Mouse (Mus musculus): ENCODE data around the gene Abat. TPM values are rescaled to one million over a fixed set of nuclear protein-coding genes. Genes with fewer than 3 reads are reported as not detected.

The Abat gene
- total RNA-seq, 1 experiment = 4.3 TPM

DNA sequence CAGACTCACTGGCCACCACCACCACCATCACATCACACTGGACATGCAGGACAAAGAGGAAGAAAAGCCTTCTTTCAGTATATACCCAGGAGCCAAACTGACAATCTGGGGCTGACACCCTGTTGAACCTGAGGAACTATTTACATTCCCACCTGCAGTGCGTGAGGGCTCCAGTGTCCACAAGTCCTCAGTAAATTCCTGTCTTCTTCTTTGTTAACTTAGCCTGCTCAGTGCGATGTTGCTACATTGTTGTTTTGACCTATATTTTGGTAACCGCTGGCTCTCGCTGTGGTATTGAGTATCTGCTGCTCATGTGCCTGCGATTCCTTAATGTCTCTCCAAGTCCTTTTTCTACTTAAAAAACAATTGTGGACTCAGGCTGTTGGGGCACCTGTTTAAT is 7.3 kb downstream of the Abat start:
- no peak overlapping the region for H3K9ac ChIP-seq (ENCODE audit: insufficient read depth, low read depth, low read length, poor library complexity, severe bottlenecking)
- no peaks in the 10 kb centered on the region for H3K36me3 ChIP-seq (ENCODE audit: control insufficient read depth, insufficient read depth, low read length, poor library complexity, severe bottlenecking)
- in situ Hi-C loops (cut with MboI; ENCODE audit: low sequenced_read_pairs in 2 of 2, unreplicated experiment in 2 of 2) = no loop called here
- H3K4me1 ChIP-seq (ENCODE audit: control insufficient read depth in 2 of 2, insufficient read depth in 2 of 2, low read length in 2 of 2, poor library complexity in 1 of 2) = peaks cover 3 to 12% of the 10 kb centered on the region in 2 experiments; a peak in 2 of 4 replicates
- H3K4me3 ChIP-seq (ENCODE audit: insufficient read depth in 1 of 2, low read depth in 1 of 2, low read length in 2 of 2, poor library complexity in 1 of 2, severe bottlenecking in 1 of 2) = no peak overlapping the region
- DNase-seq (ENCODE audit: low read depth, low spot score) = no peak
- H3K9me3 ChIP-seq (ENCODE audit: control insufficient read depth, insufficient read depth, low read depth, low read length) = no peaks in the 10 kb centered on the region
- H3K27ac ChIP-seq (ENCODE audit: insufficient read depth, low read depth, low read length, poor library complexity, severe bottlenecking) = no peak overlapping the region
- TF ChIP-seq ZC3H11A (IDR thresholded peaks at IDR 0.05; ENCODE audit: borderline replicate concordance, low read depth, low read length) (no peak), ZNF384 (IDR thresholded peaks at IDR 0.05; ENCODE audit: low read depth, low read length) (no peak), MAFK (IDR thresholded peaks at IDR 0.05; ENCODE audit: insufficient read depth, low read depth, low read length) (no peak), HCFC1 (IDR thresholded peaks at IDR 0.05; ENCODE audit: borderline replicate concordance, insufficient read depth, low read length) (no peak), CHD2 (IDR thresholded peaks at IDR 0.05; ENCODE audit: low read depth, low read length) (no peak)

- Histone ChIP-seq H3K36me3 (ENCODE audit: control insufficient read depth, insufficient read depth, low read length, poor library complexity, severe bottlenecking) (no peaks in the 10 kb centered on the region), H3K4me1 (ENCODE audit: control insufficient read depth in 2 of 2, insufficient read depth in 2 of 2, low read length in 2 of 2, poor library complexity in 1 of 2) (peaks cover 3 to 14% of the 10 kb centered on the region in 2 experiments; a peak in 2 of 4 replicates), H3K27ac (ENCODE audit: insufficient read depth, low read depth, low read length, poor library complexity, severe bottlenecking) (no peak overlapping the region), H3K9me3 (ENCODE audit: control insufficient read depth, insufficient read depth, low read depth, low read length) (no peaks in the 10 kb centered on the region), H3K4me3 (ENCODE audit: insufficient read depth in 1 of 2, low read depth in 1 of 2, low read length in 2 of 2, poor library complexity in 1 of 2, severe bottlenecking in 1 of 2) (no peak overlapping the region), H3K9ac (ENCODE audit: insufficient read depth, low read depth, low read length, poor library complexity, severe bottlenecking) (no peak overlapping the region)
- in situ Hi-C loops (cut with MboI; ENCODE audit: low sequenced_read_pairs in 2 of 2, unreplicated experiment in 2 of 2) = no loop called here
- no peak for TF ChIP-seq ZC3H11A (IDR thresholded peaks at IDR 0.05; ENCODE audit: borderline replicate concordance, low read depth, low read length)
- TF ChIP-seq CHD2 (IDR thresholded peaks at IDR 0.05; ENCODE audit: low read depth, low read length) = no peak
- TF ChIP-seq MAFK (IDR thresholded peaks at IDR 0.05; ENCODE audit: insufficient read depth, low read depth, low read length) = no peak
- TF ChIP-seq HCFC1 (IDR thresholded peaks at IDR 0.05; ENCODE audit: borderline replicate concordance, insufficient read depth, low read length) = no peak
- TF ChIP-seq ZNF384 (IDR thresholded peaks at IDR 0.05; ENCODE audit: low read depth, low read length) = no peak
- no peak for DNase-seq (ENCODE audit: low read depth, low spot score)
Measured at GRCm38 (mm10) chr16:8521322-8521721, 8.1 kb downstream of the Abat start.

DNA sequence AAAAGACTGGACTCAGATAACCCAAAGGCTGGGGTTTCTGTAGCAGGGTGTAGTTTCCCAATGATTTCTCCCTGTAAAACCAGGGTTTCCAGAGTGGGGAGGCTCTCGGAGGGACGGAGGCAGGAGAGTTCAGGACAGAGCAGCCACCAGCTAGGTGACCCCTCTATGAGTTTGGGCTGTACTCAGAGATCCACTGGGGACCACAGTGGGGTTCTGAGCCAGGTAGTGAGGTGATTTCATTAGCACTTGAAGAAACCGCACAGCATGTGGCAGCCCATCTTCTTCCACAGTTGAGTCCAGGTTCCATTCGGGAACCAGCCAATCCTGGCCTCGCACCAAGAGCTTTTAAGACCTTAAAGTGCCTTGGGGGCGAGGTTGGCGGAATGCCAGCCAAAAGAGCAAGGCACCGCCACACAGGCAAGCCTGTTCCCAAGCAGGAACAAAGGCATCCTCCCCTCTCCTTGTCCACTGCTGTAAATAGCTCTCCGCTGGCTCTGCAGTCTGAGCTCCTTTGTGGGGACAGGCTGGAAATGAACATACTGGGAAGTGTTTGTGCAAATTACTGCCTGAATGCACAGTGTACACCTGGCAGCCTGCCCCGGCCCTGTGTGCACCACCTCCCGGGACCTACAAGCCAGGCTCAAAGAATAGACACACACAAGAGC is 10.4 kb downstream of the Abat start:
- in situ Hi-C loops (cut with MboI; ENCODE audit: low sequenced_read_pairs in 2 of 2, unreplicated experiment in 2 of 2) = no loop called here
- no peaks in the 10 kb centered on the region for H3K36me3 ChIP-seq (ENCODE audit: control insufficient read depth, insufficient read depth, low read length, poor library complexity, severe bottlenecking)
- no peak overlapping the region for H3K9ac ChIP-seq (ENCODE audit: insufficient read depth, low read depth, low read length, poor library complexity, severe bottlenecking)
- peak overlapping the region; percentile 13 to 28; a peak in 1 of 4 replicates for H3K4me3 ChIP-seq (ENCODE audit: insufficient read depth in 1 of 2, low read depth in 1 of 2, low read length in 2 of 2, poor library complexity in 1 of 2, severe bottlenecking in 1 of 2)
- no peak for DNase-seq (ENCODE audit: low read depth, low spot score)
- H3K4me1 ChIP-seq (ENCODE audit: control insufficient read depth in 2 of 2, insufficient read depth in 2 of 2, low read length in 2 of 2, poor library complexity in 1 of 2) = peaks cover 3 to 14% of the 10 kb centered on the region in 2 experiments; a peak in 2 of 4 replicates
- H3K9me3 ChIP-seq (ENCODE audit: control insufficient read depth, insufficient read depth, low read depth, low read length) = no peaks in the 10 kb centered on the region
- TF ChIP-seq MAFK (IDR thresholded peaks at IDR 0.05; ENCODE audit: insufficient read depth, low read depth, low read length) (no peak), CHD2 (IDR thresholded peaks at IDR 0.05; ENCODE audit: low read depth, low read length) (no peak), HCFC1 (IDR thresholded peaks at IDR 0.05; ENCODE audit: borderline replicate concordance, insufficient read depth, low read length) (no peak), ZNF384 (IDR thresholded peaks at IDR 0.05; ENCODE audit: low read depth, low read length) (no peak), ZC3H11A (IDR thresholded peaks at IDR 0.05; ENCODE audit: borderline replicate concordance, low read depth, low read length) (no peak)
- no peak overlapping the region for H3K27ac ChIP-seq (ENCODE audit: insufficient read depth, low read depth, low read length, poor library complexity, severe bottlenecking)

DNA sequence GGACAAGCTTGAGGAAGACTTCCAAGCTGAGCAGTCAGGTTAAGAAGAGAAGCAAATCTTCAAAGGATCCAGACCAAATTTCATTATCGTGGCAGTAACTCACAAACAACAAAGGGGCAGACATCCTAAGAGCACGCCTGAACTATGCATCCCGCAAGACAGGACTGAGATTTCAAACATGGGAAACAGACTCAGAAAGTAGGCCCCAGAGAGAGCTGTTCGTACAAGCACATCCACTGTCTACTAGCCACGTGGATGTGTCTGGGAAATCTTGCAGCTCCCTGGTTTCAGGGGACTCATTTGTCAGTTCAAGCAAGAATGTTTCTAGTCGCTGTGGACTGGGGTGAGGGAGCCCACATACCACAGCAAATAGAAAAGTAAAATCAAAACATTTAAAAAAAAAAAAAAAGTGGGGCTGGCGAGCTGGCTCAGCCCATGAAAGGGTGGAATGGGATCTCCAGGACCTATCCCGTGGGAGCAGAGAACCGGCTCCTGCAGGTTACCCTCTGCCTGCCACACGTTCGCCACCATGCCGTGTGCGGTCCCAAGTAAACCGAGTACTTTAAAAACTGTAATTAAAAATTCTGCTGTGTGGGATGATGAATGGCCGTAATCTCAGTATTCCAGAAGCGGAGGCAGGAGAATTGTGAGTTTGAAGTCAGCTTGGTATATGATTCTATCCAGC is 11.1 kb downstream of the Abat start:
- no peak overlapping the region for H3K9ac ChIP-seq (ENCODE audit: insufficient read depth, low read depth, low read length, poor library complexity, severe bottlenecking)
- in situ Hi-C loops (cut with MboI; ENCODE audit: low sequenced_read_pairs in 2 of 2, unreplicated experiment in 2 of 2) = no loop called here
- no peak for DNase-seq (ENCODE audit: low read depth, low spot score)

More for the DNA sequence above, 11.1 kb downstream of the Abat start:
- Histone ChIP-seq H3K9me3 (ENCODE audit: control insufficient read depth, insufficient read depth, low read depth, low read length) (no peaks in the 10 kb centered on the region), H3K27ac (ENCODE audit: insufficient read depth, low read depth, low read length, poor library complexity, severe bottlenecking) (no peak overlapping the region), H3K36me3 (ENCODE audit: control insufficient read depth, insufficient read depth, low read length, poor library complexity, severe bottlenecking) (no peaks in the 10 kb centered on the region), H3K4me1 (ENCODE audit: control insufficient read depth in 2 of 2, insufficient read depth in 2 of 2, low read length in 2 of 2, poor library complexity in 1 of 2) (peaks cover 3 to 14% of the 10 kb centered on the region in 2 experiments; a peak in 2 of 4 replicates), H3K4me3 (ENCODE audit: insufficient read depth in 1 of 2, low read depth in 1 of 2, low read length in 2 of 2, poor library complexity in 1 of 2, severe bottlenecking in 1 of 2) (peak overlapping the region; percentile 13 to 28; a peak in 1 of 4 replicates)
- TF ChIP-seq ZNF384 (IDR thresholded peaks at IDR 0.05; ENCODE audit: low read depth, low read length) (0 out of 2 replicates have a peak, but pooled peaks have one; percentile 35), HCFC1 (IDR thresholded peaks at IDR 0.05; ENCODE audit: borderline replicate concordance, insufficient read depth, low read length) (no peak)
